ENCODE assay signal across 17 mouse cellular contexts in genomic region chr8:88662401-88662821, GRCm38 (mm10). TPM values are rescaled to one million over a fixed set of nuclear protein-coding genes. Genes with fewer than 3 reads are reported as not detected.
A peak's percentile ranks its signal among the peaks of the same experiment; 100 is the strongest.
DNase-seq lines count a peak whose midpoint lies in the region; ATAC-seq and TF ChIP-seq lines count a peak whose summit lies in the region.
"Had no signal": no experiment of that assay in that cellular context is flagged by ENCODE, and none has a peak within 500 bp of the region (broad histone marks: within the 10 kb centered on the region; RNA-seq: fewer than 3 reads in every experiment).

No protein-coding gene starts in this region.

- 38% methylated on average over 6 of the region's 6 CpGs for WGBS in liver, postnatal 0 days (ENCODE audit: insufficient replicate concordance)
- 64% methylated on average over 6 of the region's 6 CpGs for WGBS in thymus, adult 2 months

- H3K36me3 ChIP-seq in liver, postnatal 0 days (replicated peaks; ENCODE audit: insufficient read depth, low read length), result no peaks in the 10 kb centered on the region
- H3K36me3 ChIP-seq in thymus, adult 2 months (ENCODE audit: control insufficient read depth, insufficient read depth, low read length), result no peaks in the 10 kb centered on the region
- H3K36me3 ChIP-seq: heart, embryonic 10.5 days; hindbrain, embryonic 13.5 days; midbrain, embryonic 10.5 days had no signal

- no peaks in the 10 kb centered on the region for H3K9me3 ChIP-seq in liver, postnatal 0 days (ENCODE audit: low read length)
- H3K9me3 ChIP-seq: heart, embryonic 10.5 days; hindbrain, embryonic 13.5 days; midbrain, embryonic 10.5 days had no signal

- no peak for TF ChIP-seq CTCF in liver, postnatal 0 days (IDR thresholded peaks at IDR 0.05; ENCODE audit: low read depth)
- no peak for TF ChIP-seq CTCF in thymus, adult 2 months (IDR thresholded peaks at IDR 0.05; ENCODE audit: borderline replicate concordance, control insufficient read depth, extremely low read depth, insufficient read depth, low read length, poor library complexity)

- no peak overlapping the region for H3K4me2 ChIP-seq in liver, postnatal 0 days (ENCODE audit: low read depth, low read length)
- H3K4me2 ChIP-seq: hindbrain, embryonic 13.5 days had no signal

- peaks cover 19% of the 10 kb centered on the region for H3K4me1 ChIP-seq in liver, postnatal 0 days (ENCODE audit: insufficient read depth)
- peaks cover 9% of the 10 kb centered on the region for H3K4me1 ChIP-seq in thymus, adult 2 months (replicated peaks; ENCODE audit: control insufficient read depth, insufficient read depth, low read length)

- H3K27me3 ChIP-seq in liver, postnatal 0 days (ENCODE audit: insufficient read depth, low read length), result no peaks in the 10 kb centered on the region
- no peaks in the 10 kb centered on the region for H3K27me3 ChIP-seq in thymus, adult 2 months (ENCODE audit: control insufficient read depth, insufficient read depth, low read length)

- no peak overlapping the region for H3K9ac ChIP-seq in liver, postnatal 0 days (replicated peaks)
- H3K9ac ChIP-seq: hindbrain, embryonic 13.5 days had no signal

- no peak for TF ChIP-seq POLR2A in thymus, adult 2 months (IDR thresholded peaks at IDR 0.05; ENCODE audit: control insufficient read depth, extremely low read depth, insufficient read depth, low read length, poor library complexity)

- no peak for TF ChIP-seq EP300 in liver, postnatal 0 days (IDR thresholded peaks at IDR 0.05; ENCODE audit: low read depth)

- ATAC-seq in liver, postnatal 0 days, result peak; percentile 76
- ATAC-seq: Patski had no signal

- DNase-seq in heart, adult 8-10 months (ENCODE audit: low spot score), result peak; percentile 25
- DNase-seq in heart, postnatal 4 days, result no peak
- DNase-seq in MEL-GATA-1-ER (ENCODE audit: extremely low read depth, low read depth), result peak; percentile 93
- peak; percentile 53 for DNase-seq in liver, postnatal 0 days
- peak; percentile 48 for DNase-seq in skeletal muscle tissue, adult 2 months (ENCODE audit: low read depth, low spot score)
- DNase-seq in thymus, adult 2 months, result no peak
- DNase-seq in cerebellum, postnatal 4 days (ENCODE audit: low spot score in 2 of 2), result no peak
- DNase-seq in urinary bladder, postnatal 25 days (ENCODE audit: low spot score), result no peak
- DNase-seq: adrenal gland, adult 8-10 months; cerebellum, adult 18-20 months; embryo, embryonic 11 days; kidney, adult 8-10 months had no signal

- peak overlapping the region; percentile 52; the same call in 1 of the 2 replicates for H3K27ac ChIP-seq in liver, postnatal 0 days (ENCODE audit: low read depth)
- no peak overlapping the region for H3K27ac ChIP-seq in thymus, adult 2 months (ENCODE audit: control insufficient read depth, insufficient read depth, low read length)
- H3K27ac ChIP-seq: heart, embryonic 10.5 days; hindbrain, embryonic 13.5 days; midbrain, embryonic 10.5 days; stomach, postnatal 0 days had no signal

- H3K4me3 ChIP-seq in liver, postnatal 0 days (ENCODE audit: low read depth, low read length), result no peak overlapping the region
- no peak overlapping the region for H3K4me3 ChIP-seq in thymus, adult 2 months (ENCODE audit: control insufficient read depth, insufficient read depth, low read length)
- H3K4me3 ChIP-seq: heart, embryonic 10.5 days; hindbrain, embryonic 13.5 days; midbrain, embryonic 10.5 days had no signal

RNA-seq across cellular contexts. Expression of gene Nod2, which starts 15.3 kb away (rescaled TPM):
- total RNA-seq in heart, adult 8-10 months (2022), result 1 to 10 TPM in 1 of 4 experiments, under 1 TPM in 3; 0.56 to 1.3 (median 0.68) TPM
- 1 to 10 TPM in 1 of 2 experiments, under 1 TPM in 1; 0.79 to 1.1 TPM for total RNA-seq in heart, postnatal 4 days (2021)
- 0.07 and 0.08 TPM in 2 replicates for polyA plus RNA-seq in liver, postnatal 0 days (2015; fragmentation: Nextera tagmentation; extraction: Ambion mirVana)
- polyA plus RNA-seq in thymus, adult 2 months (2012; rRNA removed), result 2.7 and 3.0 TPM in 2 replicates
- polyA plus RNA-seq: Patski had no signal

RNA-seq across cellular contexts. Expression of gene Snx20, which starts 26.5 kb away (rescaled TPM):
- total RNA-seq in heart, adult 8-10 months (2022), result 1 to 10 TPM in 1 of 4 experiments, under 1 TPM in 3; 0.63 to 1.6 (median 0.77) TPM
- 1 to 10 TPM; 1.2 to 2.1 TPM for total RNA-seq in heart, postnatal 4 days (2021)
- 6.0 TPM in 2 replicates for polyA plus RNA-seq in liver, postnatal 0 days (2015; fragmentation: Nextera tagmentation; extraction: Ambion mirVana)
- 52.3 and 69.5 TPM in 2 replicates for polyA plus RNA-seq in thymus, adult 2 months (2012; rRNA removed)

RNA-seq across cellular contexts. Expression of gene Cyld, which starts 34.4 kb away (rescaled TPM):
- total RNA-seq in heart, adult 8-10 months (2022), result 10 to 100 TPM; 26.3 to 31.2 (median 30.0) TPM
- total RNA-seq in heart, postnatal 4 days (2021), result 10 to 100 TPM; 18.8 to 20.3 TPM
- polyA plus RNA-seq in liver, postnatal 0 days (2015; fragmentation: Nextera tagmentation; extraction: Ambion mirVana), result 3.7 and 4.6 TPM in 2 replicates
- 17.1 and 19.4 TPM in 2 replicates for polyA plus RNA-seq in thymus, adult 2 months (2012; rRNA removed)

Comparison
In these comparisons a context has a peak if more than half of its experiments do, and no peak if none do; other contexts are left out.
1. DNase-seq: peak in heart, adult 8-10 months (single experiment), MEL-GATA-1-ER (single experiment), liver, postnatal 0 days (single experiment) and skeletal muscle tissue, adult 2 months (single experiment); none in heart, postnatal 4 days (single experiment), thymus, adult 2 months (single experiment), cerebellum, postnatal 4 days (0 of 2) and urinary bladder, postnatal 25 days (single experiment).